Mouse (Mus musculus): ENCODE results near the gene Synrg. TPM values are rescaled to one million over a fixed set of nuclear protein-coding genes. Genes with fewer than 3 reads are reported as not detected.

Gene Synrg
- total RNA-seq, 2 experiments from 2014 or later = 31.0 to 34.9 TPM

- no peak for DNase-seq
- intact Hi-C loops (cut with DNase I) = no loop called here
Measured at GRCm38 (mm10) chr11:83979992-83980391, 15.8 kb downstream of the Synrg start.

GRCm38 (mm10) chr11:83981338-83981737 lies 17.1 kb downstream of the Synrg start:
- intact Hi-C loops (cut with DNase I) = no loop called here
- DNase-seq = no peak

- DNase-seq = no peak
- intact Hi-C loops (cut with DNase I) = no loop called here
Measured at GRCm38 (mm10) chr11:83991701-83992100, 27.5 kb downstream of the Synrg start.

GRCm38 (mm10) chr11:83993428-83993827 lies 29.2 kb downstream of the Synrg start:
- intact Hi-C loops (cut with DNase I) = no loop called here
- no peak for DNase-seq

GRCm38 (mm10) chr11:83994481-83994880 lies 30.3 kb downstream of the Synrg start:
- intact Hi-C loops (cut with DNase I) = no loop called here
- DNase-seq = no peak

GRCm38 (mm10) chr11:83995535-83995950 lies 31.3 kb downstream of the Synrg start:
- intact Hi-C loops (cut with DNase I) = no loop called here
- no peak for DNase-seq

GRCm38 (mm10) chr11:83997171-83997868 lies 33.1 kb downstream of the Synrg start:
- intact Hi-C loops (cut with DNase I) = no loop called here
- no peak for DNase-seq

GRCm38 (mm10) chr11:83998993-83999392 lies 34.8 kb downstream of the Synrg start:
- intact Hi-C loops (cut with DNase I) = no loop called here

GRCm38 (mm10) chr11:83999411-83999915 lies 35.2 kb downstream of the Synrg start:
- DNase-seq = no peak
- intact Hi-C loops (cut with DNase I) = no loop called here

More at GRCm38 (mm10) chr11:83998993-83999392, 34.8 kb downstream of the Synrg start:
- no peak for DNase-seq

- intact Hi-C loops (cut with DNase I) = no loop called here
- DNase-seq = no peak
Measured at GRCm38 (mm10) chr11:84001257-84001656, 37.0 kb downstream of the Synrg start.

GRCm38 (mm10) chr11:84003986-84004385 lies 39.8 kb downstream of the Synrg start:
- intact Hi-C loops (cut with DNase I) = no loop called here

GRCm38 (mm10) chr11:84009001-84009400 lies 44.8 kb downstream of the Synrg start:
- intact Hi-C loops (cut with DNase I) = no loop called here
- DNase-seq = no peak

More at GRCm38 (mm10) chr11:84003986-84004385, 39.8 kb downstream of the Synrg start:
- DNase-seq = no peak

- DNase-seq = no peak
- intact Hi-C loops (cut with DNase I) = no loop called here
Measured at GRCm38 (mm10) chr11:84010411-84010810, 46.2 kb downstream of the Synrg start.

GRCm38 (mm10) chr11:84011050-84011449 lies 46.8 kb downstream of the Synrg start:
- DNase-seq = no peak
- intact Hi-C loops (cut with DNase I) = no loop called here

GRCm38 (mm10) chr11:84011576-84011975 lies 47.3 kb downstream of the Synrg start:
- no peak for DNase-seq
- intact Hi-C loops (cut with DNase I) = no loop called here

GRCm38 (mm10) chr11:84013105-84013504 lies 48.9 kb downstream of the Synrg start:
- intact Hi-C loops (cut with DNase I) = no loop called here
- DNase-seq = no peak

- intact Hi-C loops (cut with DNase I) = no loop called here
- DNase-seq = no peak
Measured at GRCm38 (mm10) chr11:84016147-84016809, 52.0 kb downstream of the Synrg start.

GRCm38 (mm10) chr11:84016810-84017508 lies 52.7 kb downstream of the Synrg start:
- no peak for DNase-seq
- intact Hi-C loops (cut with DNase I) = no loop called here

GRCm38 (mm10) chr11:84027231-84027630 lies 63.0 kb downstream of the Synrg start:
- intact Hi-C loops (cut with DNase I) = no loop called here

GRCm38 (mm10) chr11:84028271-84029028 lies 64.2 kb downstream of the Synrg start:
- intact Hi-C loops (cut with DNase I) = no loop called here
- peak in 1 of 2 experiments; percentile 36 for DNase-seq

More at GRCm38 (mm10) chr11:84027231-84027630, 63.0 kb downstream of the Synrg start:
- DNase-seq = no peak

All from gastrocnemius, postnatal 36 days (tissue).